Mouse (Mus musculus) ES-E14 (cell line): ENCODE measurements around the gene Smarca2. TPM values are rescaled to one million over a fixed set of nuclear protein-coding genes. Genes with fewer than 3 reads are reported as not detected.

Experiments
- DNase-seq: peaks from one replicate; pipeline ENCODE4 v3.0.0-alpha.2; 2013; ENCODE audit warnings: low read depth, low spot score
- H3K27ac ChIP-seq: 2 replicates; pipeline ENCODE4 v1.5.1; 2012; ENCODE audit warnings: low read depth, mild to moderate bottlenecking, low read length, moderate library complexity, mixed read lengths; ENCODE audit not compliant: poor library complexity, insufficient read depth, severe bottlenecking
- H3K36me3 ChIP-seq: 2 replicates; pipeline ENCODE4 v1.6.1; 2012; ENCODE audit warnings: mild to moderate bottlenecking, low read length, moderate library complexity, mixed read lengths; ENCODE audit not compliant: control insufficient read depth, poor library complexity, insufficient read depth, severe bottlenecking
- H3K4me1 ChIP-seq, 2 experiments: fragments of 150-350 bp in 1 of 2; sonication (generic) in 1 of 2; 2 replicates each; pipeline ENCODE4 v1.6.1; 2012; ENCODE audit warnings: low read length in 2 of 2, mild to moderate bottlenecking in 1 of 2, mixed read lengths in 1 of 2; ENCODE audit not compliant: control insufficient read depth in 2 of 2, insufficient read depth in 2 of 2, poor library complexity in 1 of 2
- H3K4me3 ChIP-seq, 2 experiments: fragments of 150-350 bp in 1 of 2; sonication (generic) in 1 of 2; 2 replicates each; pipeline ENCODE4 v1.5.1; 2012; ENCODE audit warnings: low read length in 2 of 2, low read depth in 1 of 2, mild to moderate bottlenecking in 1 of 2, mixed read lengths in 1 of 2; ENCODE audit not compliant: insufficient read depth in 1 of 2, poor library complexity in 1 of 2, severe bottlenecking in 1 of 2
- H3K9ac ChIP-seq: 2 replicates; pipeline ENCODE4 v1.6.1; 2012; ENCODE audit warnings: low read depth, mild to moderate bottlenecking, low read length, mixed read lengths; ENCODE audit not compliant: poor library complexity, insufficient read depth, severe bottlenecking
- H3K9me3 ChIP-seq: fragments of 150-350 bp; sonication (generic); 2 replicates; pipeline ENCODE4 v1.6.1; 2012; ENCODE audit warnings: low read depth, mild to moderate bottlenecking, low read length; ENCODE audit not compliant: control insufficient read depth, insufficient read depth
- CHD2 ChIP-seq: IDR thresholded peaks from 2 replicates; pipeline ENCODE4 v1.6.1; 2014; ENCODE audit warnings: mild to moderate bottlenecking, low read depth, low read length, inconsistent platforms
- HCFC1 ChIP-seq: IDR thresholded peaks from 2 replicates; pipeline ENCODE4 v1.6.1; 2012; ENCODE audit warnings: low read length, inconsistent platforms, borderline replicate concordance; ENCODE audit not compliant: insufficient read depth
- MAFK ChIP-seq: IDR thresholded peaks from 2 replicates; pipeline ENCODE4 v1.6.1; 2014; ENCODE audit warnings: mild to moderate bottlenecking, low read depth, low read length, inconsistent platforms; ENCODE audit not compliant: insufficient read depth
- ZC3H11A ChIP-seq: IDR thresholded peaks from 2 replicates; pipeline ENCODE4 v1.6.1; 2012; ENCODE audit warnings: low read depth, mild to moderate bottlenecking, inconsistent platforms, low read length, borderline replicate concordance
- ZNF384 ChIP-seq: IDR thresholded peaks from 2 replicates; pipeline ENCODE4 v1.6.1; 2012; ENCODE audit warnings: low read depth, low read length, inconsistent platforms
- in situ Hi-C, 2 experiments: fragments of 600-800 bp; cut with MboI; formaldehyde crosslinking; loops; one replicate each; pipeline ENCODE4 v1.15.1; 2025; ENCODE audit warnings: low sequenced_read_pairs in 2 of 2, inconsistent platforms in 1 of 2; ENCODE audit not compliant: unreplicated experiment in 2 of 2
- total RNA-seq: library from RNA; depleted of rRNA; stranded (reverse); fragments of 300-350 nt; gene quantifications from 2 replicates; pipeline ENCODE4 v1.2.3, GENCODE M21; 2012

Gene Smarca2
- total RNA-seq, 1 experiment, result 3.7 TPM

- Histone ChIP-seq H3K4me3 (no peak overlapping the region), H3K36me3 (no peaks in the 10 kb centered on the region), H3K9me3 (no peaks in the 10 kb centered on the region; the same call in 1 of the 2 replicates), H3K9ac (no peak overlapping the region), H3K27ac (no peak overlapping the region), H3K4me1 (0 out of 4 replicates have a peak, but pooled peaks cover 0 to 2% of the 10 kb centered on the region in 2 experiments)
- DNase-seq, result no peak
- no peak for TF ChIP-seq HCFC1
- in situ Hi-C loops, result loop anchor here (5.0 to 10.0 kb wide), 4 partner anchors 935 to 1007 kb away; partner anchors contain the start of gene Dmrt2 (in 1 of the 2)
These were observed 4.8 kb downstream of the Smarca2 start for GRCm38 (mm10) chr19:26609637-26610036.

GRCm38 (mm10) chr19:26612995-26613394, 8.1 kb downstream of the Smarca2 start:
- H3K4me1 ChIP-seq, result no peaks in the 10 kb centered on the region
- no peak overlapping the region for H3K27ac ChIP-seq
- H3K36me3 ChIP-seq, result no peaks in the 10 kb centered on the region
- no peak for DNase-seq
- no peak overlapping the region for H3K4me3 ChIP-seq
- H3K9ac ChIP-seq, result no peak overlapping the region
- in situ Hi-C loops, result no loop called here
- H3K9me3 ChIP-seq, result no peaks in the 10 kb centered on the region; the same call in 1 of the 2 replicates
- TF ChIP-seq HCFC1 (no peak), ZC3H11A (no peak), MAFK (no peak), ZNF384 (no peak), CHD2 (no peak)

DNA sequence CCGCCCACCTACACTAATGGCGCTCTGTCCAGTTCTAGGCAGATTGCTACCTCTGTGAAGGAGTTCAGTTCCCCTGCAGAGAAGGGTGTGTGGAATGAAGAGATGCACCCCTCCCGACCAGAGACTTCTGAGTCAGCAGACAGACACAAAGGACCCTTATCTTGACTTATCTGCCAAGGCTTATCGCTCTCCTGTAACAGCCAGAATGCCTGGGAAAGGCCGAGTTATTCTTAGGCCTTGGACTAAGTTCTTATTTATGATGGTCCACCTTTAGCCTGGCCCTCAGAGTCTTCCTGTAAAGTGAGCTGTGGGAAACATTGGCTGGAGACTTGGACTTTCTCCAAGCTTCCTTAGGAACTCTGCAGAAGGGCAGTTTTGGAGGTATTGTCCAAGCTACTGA, 8.8 kb downstream of the Smarca2 start:
- H3K4me1 ChIP-seq, result no peaks in the 10 kb centered on the region
- DNase-seq, result no peak
- H3K27ac ChIP-seq, result no peak overlapping the region
- no peak for TF ChIP-seq MAFK
- TF ChIP-seq ZNF384, result no peak
- TF ChIP-seq HCFC1, result no peak
- no peak for TF ChIP-seq CHD2
- no peak for TF ChIP-seq ZC3H11A
- no peak overlapping the region for H3K4me3 ChIP-seq
- no peaks in the 10 kb centered on the region; the same call in 1 of the 2 replicates for H3K9me3 ChIP-seq
- H3K9ac ChIP-seq, result no peak overlapping the region
- in situ Hi-C loops, result no loop called here
- H3K36me3 ChIP-seq, result no peaks in the 10 kb centered on the region

- Histone ChIP-seq H3K9ac (no peak overlapping the region), H3K4me1 (peaks cover 0 to 1% of the 10 kb centered on the region in 2 experiments; a peak in 1 of 4 replicates), H3K27ac (no peak overlapping the region), H3K36me3 (no peaks in the 10 kb centered on the region), H3K9me3 (no peaks in the 10 kb centered on the region), H3K4me3 (no peak overlapping the region)
- TF ChIP-seq CHD2 (no peak), MAFK (0 out of 2 replicates have a peak, but pooled peaks have one; percentile 63)
- no peak for DNase-seq
- in situ Hi-C loops, result no loop called here
These were observed 11.4 kb downstream of the Smarca2 start for GRCm38 (mm10) chr19:26616271-26616670.

GRCm38 (mm10) chr19:26617287-26617686, 12.4 kb downstream of the Smarca2 start:
- in situ Hi-C loops, result no loop called here
- H3K4me3 ChIP-seq, result no peak overlapping the region
- H3K9ac ChIP-seq, result no peak overlapping the region
- H3K27ac ChIP-seq, result no peak overlapping the region
- DNase-seq, result no peak
- TF ChIP-seq ZC3H11A (no peak), ZNF384 (no peak), MAFK (no peak), CHD2 (no peak), HCFC1 (no peak)
- no peaks in the 10 kb centered on the region for H3K36me3 ChIP-seq
- H3K4me1 ChIP-seq, result peaks cover 0 to 2% of the 10 kb centered on the region in 2 experiments; a peak in 1 of 4 replicates
- H3K9me3 ChIP-seq, result no peaks in the 10 kb centered on the region
